Mouse (Mus musculus) lung, postnatal 10 days (tissue): ENCODE results near the gene Immp2l.

Experiments used
- DNase-seq: peaks from one replicate; pipeline ENCODE4 v3.0.0; 2021

Gene Immp2l

GRCm38 (mm10) chr12:41468374-41468991 is 444.6 kb downstream of the Immp2l start:
- DNase-seq: no peak

GRCm38 (mm10) chr12:41469096-41469801 is 445.4 kb downstream of the Immp2l start:
- peak; percentile 4 for DNase-seq

GRCm38 (mm10) chr12:41481486-41481885 is 457.6 kb downstream of the Immp2l start:
- DNase-seq: no peak

- DNase-seq: no peak
Observed at GRCm38 (mm10) chr12:41483091-41483592, 459.3 kb downstream of the Immp2l start.

GRCm38 (mm10) chr12:41483593-41484451 is 459.9 kb downstream of the Immp2l start:
- no peak for DNase-seq

GRCm38 (mm10) chr12:41484689-41485511 is 461.0 kb downstream of the Immp2l start:
- DNase-seq: no peak

- peak; percentile 63 for DNase-seq
Observed at GRCm38 (mm10) chr12:41485512-41486215, 461.8 kb downstream of the Immp2l start.

GRCm38 (mm10) chr12:41486331-41486730 is 462.4 kb downstream of the Immp2l start, which contains the start of gene Lrrn3:
TSS of gene Lrrn3 (minus strand) at chr12:41486431.
- DNase-seq: no peak

GRCm38 (mm10) chr12:41487005-41487404 is 463.1 kb downstream of the Immp2l start:
- peak; percentile 59 for DNase-seq

GRCm38 (mm10) chr12:41494620-41495019 is 470.7 kb downstream of the Immp2l start:
- DNase-seq: peak; percentile 59

GRCm38 (mm10) chr12:41500049-41500820 is 476.3 kb downstream of the Immp2l start:
- DNase-seq: peak; percentile 19

- DNase-seq: no peak
Observed at GRCm38 (mm10) chr12:41508610-41509009, 484.7 kb downstream of the Immp2l start.

GRCm38 (mm10) chr12:41510588-41510987 is 486.7 kb downstream of the Immp2l start:
- no peak for DNase-seq

- DNase-seq: peak; percentile 34
Observed at GRCm38 (mm10) chr12:41518897-41519296, 495.0 kb downstream of the Immp2l start.

GRCm38 (mm10) chr12:41520326-41520725 is 496.4 kb downstream of the Immp2l start:
- DNase-seq: no peak

GRCm38 (mm10) chr12:41521671-41522070 is 497.8 kb downstream of the Immp2l start:
- DNase-seq: no peak

GRCm38 (mm10) chr12:41526688-41527087 is 502.8 kb downstream of the Immp2l start:
- no peak for DNase-seq

- DNase-seq: no peak
Observed at GRCm38 (mm10) chr12:41528410-41528809, 504.5 kb downstream of the Immp2l start.

- no peak for DNase-seq
Observed at GRCm38 (mm10) chr12:41539989-41540388, 516.1 kb downstream of the Immp2l start.

GRCm38 (mm10) chr12:41551578-41551977 is 527.7 kb downstream of the Immp2l start:
- no peak for DNase-seq

GRCm38 (mm10) chr12:41557832-41558231 is 533.9 kb downstream of the Immp2l start:
- DNase-seq: no peak
